In genomic region chr11:86484910-86485510, GRCm38 (mm10) we compare ENCODE assay signal across 8 mouse cellular contexts. TPM values are rescaled to one million over a fixed set of nuclear protein-coding genes. Genes with fewer than 3 reads are reported as not detected.
DNase-seq lines count a peak whose midpoint lies in the region; ATAC-seq and TF ChIP-seq lines count a peak whose summit lies in the region.

No protein-coding gene starts in this region.

- peak overlapping the region; percentile 80 for H3K27ac ChIP-seq in embryonic facial prominence, embryonic 14.5 days (replicated peaks; ENCODE audit: low read depth, low read length)
- H3K27ac ChIP-seq in heart, embryonic 14.5 days (replicated peaks in 1 of 2; ENCODE audit: control insufficient read depth in 1 of 2, insufficient read depth in 1 of 2, low read depth in 2 of 2, low read length in 2 of 2) = peak overlapping the region; percentile 56 to 90
- peak overlapping the region; percentile 93 for H3K27ac ChIP-seq in layer of hippocampus, adult 2 months
- H3K27ac ChIP-seq in neural tube, embryonic 13.5 days (replicated peaks) = peak overlapping the region; percentile 80

- TF ChIP-seq POLR2A in lung, adult 2 months (IDR thresholded peaks at IDR 0.05; ENCODE audit: borderline replicate concordance, extremely low read depth, low read depth, low read length) = no peak

- peak overlapping the region; percentile 82 for H3K9ac ChIP-seq in embryonic facial prominence, embryonic 14.5 days (ENCODE audit: low read depth, low read length)
- peak overlapping the region; percentile 84 for H3K9ac ChIP-seq in heart, embryonic 14.5 days (ENCODE audit: low read length)
- H3K9ac ChIP-seq in neural tube, embryonic 13.5 days = peak overlapping the region; percentile 74

- H3K36me3 ChIP-seq in embryonic facial prominence, embryonic 14.5 days (ENCODE audit: control insufficient read depth, insufficient read depth, low read length) = peaks cover 11% of the 10 kb centered on the region
- peaks cover 26% of the 10 kb centered on the region for H3K36me3 ChIP-seq in heart, embryonic 14.5 days (ENCODE audit: control insufficient read depth, insufficient read depth, low read length)
- H3K36me3 ChIP-seq in neural tube, embryonic 13.5 days = peaks cover 8% of the 10 kb centered on the region

- under 1% methylated on average over 25 of the region's 25 CpGs for WGBS in embryonic facial prominence, embryonic 14.5 days
- WGBS in heart, embryonic 14.5 days = 0% methylated on average over 25 of the region's 25 CpGs
- under 1% methylated on average over 25 of the region's 25 CpGs for WGBS in lung, adult 2 months
- 1% methylated on average over 25 of the region's 25 CpGs for WGBS in neural tube, embryonic 13.5 days

- 0 out of 2 replicates have a peak, but pooled peaks have one; percentile 4 for TF ChIP-seq CTCF in layer of hippocampus, adult 2 months (conservative IDR thresholded peaks at IDR 0.05)
- TF ChIP-seq CTCF in lung, adult 2 months (IDR thresholded peaks at IDR 0.05; ENCODE audit: insufficient read depth, low read length) = no peak

- peak overlapping the region; percentile 78 for H3K4me2 ChIP-seq in embryonic facial prominence, embryonic 14.5 days (ENCODE audit: low read depth, low read length)
- H3K4me2 ChIP-seq in heart, embryonic 14.5 days (ENCODE audit: low read length) = peak overlapping the region; percentile 71
- peak overlapping the region; percentile 71 for H3K4me2 ChIP-seq in neural tube, embryonic 13.5 days

- peak overlapping the region; percentile 65 for H3K4me3 ChIP-seq in embryonic facial prominence, embryonic 14.5 days (ENCODE audit: low read depth, low read length)
- H3K4me3 ChIP-seq in heart, embryonic 14.5 days (ENCODE audit: control insufficient read depth in 1 of 2, insufficient read depth in 1 of 2, low read depth in 1 of 2, low read length in 2 of 2) = peak overlapping the region; percentile 59 to 68
- peak overlapping the region; percentile 84 for H3K4me3 ChIP-seq in layer of hippocampus, adult 2 months
- peak overlapping the region; percentile 61 for H3K4me3 ChIP-seq in lung, adult 2 months (replicated peaks; ENCODE audit: extremely low read depth, low read depth, low read length)
- H3K4me3 ChIP-seq in neural tube, embryonic 13.5 days = peak overlapping the region; percentile 57

- H3K9me3 ChIP-seq in embryonic facial prominence, embryonic 14.5 days (ENCODE audit: control insufficient read depth, low read length) = no peaks in the 10 kb centered on the region
- H3K9me3 ChIP-seq in heart, embryonic 14.5 days (ENCODE audit: control insufficient read depth, low read length) = no peaks in the 10 kb centered on the region
- no peaks in the 10 kb centered on the region for H3K9me3 ChIP-seq in neural tube, embryonic 13.5 days

- H3K27me3 ChIP-seq in embryonic facial prominence, embryonic 14.5 days (replicated peaks; ENCODE audit: control insufficient read depth, insufficient read depth, low read length) = no peaks in the 10 kb centered on the region
- H3K27me3 ChIP-seq in heart, embryonic 14.5 days (ENCODE audit: control insufficient read depth, insufficient read depth, low read length) = no peaks in the 10 kb centered on the region
- H3K27me3 ChIP-seq in neural tube, embryonic 13.5 days = no peaks in the 10 kb centered on the region

- peaks cover 9% of the 10 kb centered on the region for H3K4me1 ChIP-seq in embryonic facial prominence, embryonic 14.5 days (ENCODE audit: control insufficient read depth, insufficient read depth, low read length)
- H3K4me1 ChIP-seq in heart, embryonic 14.5 days (ENCODE audit: control insufficient read depth in 2 of 2, insufficient read depth in 2 of 2, low read length in 2 of 2) = peaks cover 4 to 7% of the 10 kb centered on the region in 2 experiments
- H3K4me1 ChIP-seq in lung, adult 2 months (ENCODE audit: control insufficient read depth, insufficient read depth, low read length) = 0 out of 2 replicates have a peak, but pooled peaks cover 2% of the 10 kb centered on the region
- H3K4me1 ChIP-seq in neural tube, embryonic 13.5 days (replicated peaks) = peaks cover 11% of the 10 kb centered on the region

- DNase-seq in CD4-positive, CD25-positive, alpha-beta regulatory T cell, adult 2 months (ENCODE audit: low read depth, low spot score) = peak; percentile 73
- peak; percentile 63 for DNase-seq in adrenal gland, postnatal 14 days
- peak; percentile 70 for DNase-seq in embryonic facial prominence, embryonic 14.5 days (ENCODE audit: low spot score)
- peak; percentile 27 to 44 for DNase-seq in layer of hippocampus, adult 2 months (ENCODE audit: low spot score in 2 of 2)
- peak; percentile 61 for DNase-seq in lung, adult 2 months
- peak; percentile 64 for DNase-seq in thymus, postnatal 0 days (ENCODE audit: low spot score)

- ATAC-seq in embryonic facial prominence, embryonic 14.5 days (ENCODE audit: low read depth) = peak; percentile 42
- no peak for ATAC-seq in heart, embryonic 14.5 days (ENCODE audit: insufficient number of reproducible peaks, insufficient read depth, low FRiP score, low read depth)
- ATAC-seq in neural tube, embryonic 13.5 days (ENCODE audit: low read depth) = peak; percentile 76

RNA-seq across cellular contexts. Expression of gene Rnft1, which starts 0.6 kb away (rescaled TPM):
- 32.6 and 38.1 TPM in 2 replicates for total RNA-seq in adrenal gland, postnatal 14 days (2021)
- polyA plus RNA-seq in embryonic facial prominence, embryonic 14.5 days (2014; fragmentation: Nextera tagmentation; extraction: Ambion mirVana) = 53.5 and 53.6 TPM in 2 replicates
- 45.6 and 46.6 TPM in 2 replicates for polyA plus RNA-seq in heart, embryonic 14.5 days (2014; fragmentation: Nextera tagmentation; extraction: Ambion mirVana)
- total RNA-seq in layer of hippocampus, adult 2 months (2021) = 10 to 100 TPM; 28.0 to 31.9 TPM
- polyA plus RNA-seq in lung, adult 2 months (2012; rRNA removed) = 4.1 and 4.4 TPM in 2 replicates
- 16.6 and 20.4 TPM in 2 replicates for polyA plus RNA-seq in neural tube, embryonic 13.5 days (2015; fragmentation: Nextera tagmentation; extraction: Ambion mirVana)
- polyA plus RNA-seq in thymus, postnatal 0 days (2015; fragmentation: Nextera tagmentation; extraction: Ambion mirVana) = 41.4 and 42.7 TPM in 2 replicates

RNA-seq across cellular contexts. Expression of gene Rps6kb1, which starts 59.6 kb away (rescaled TPM):
- 39.4 and 45.2 TPM in 2 replicates for total RNA-seq in adrenal gland, postnatal 14 days (2021)
- polyA plus RNA-seq in embryonic facial prominence, embryonic 14.5 days (2014; fragmentation: Nextera tagmentation; extraction: Ambion mirVana) = 60.5 and 66.1 TPM in 2 replicates
- 33.4 and 34.8 TPM in 2 replicates for polyA plus RNA-seq in heart, embryonic 14.5 days (2014; fragmentation: Nextera tagmentation; extraction: Ambion mirVana)
- 10 to 100 TPM; 43.8 to 44.2 TPM for total RNA-seq in layer of hippocampus, adult 2 months (2021)
- 5.3 and 7.4 TPM in 2 replicates for polyA plus RNA-seq in lung, adult 2 months (2012; rRNA removed)
- 54.8 and 62.7 TPM in 2 replicates for polyA plus RNA-seq in neural tube, embryonic 13.5 days (2015; fragmentation: Nextera tagmentation; extraction: Ambion mirVana)
- polyA plus RNA-seq in thymus, postnatal 0 days (2015; fragmentation: Nextera tagmentation; extraction: Ambion mirVana) = 73.8 and 89.6 TPM in 2 replicates

RNA-seq across cellular contexts. Expression of gene Tubd1, which starts 59.8 kb away (rescaled TPM):
- 9.1 and 9.8 TPM in 2 replicates for total RNA-seq in adrenal gland, postnatal 14 days (2021)
- polyA plus RNA-seq in embryonic facial prominence, embryonic 14.5 days (2014; fragmentation: Nextera tagmentation; extraction: Ambion mirVana) = 10.8 and 12.7 TPM in 2 replicates
- polyA plus RNA-seq in heart, embryonic 14.5 days (2014; fragmentation: Nextera tagmentation; extraction: Ambion mirVana) = 12.0 and 13.2 TPM in 2 replicates
- 1 to 10 TPM; 6.0 to 8.2 TPM for total RNA-seq in layer of hippocampus, adult 2 months (2021)
- 2.6 and 4.0 TPM in 2 replicates for polyA plus RNA-seq in lung, adult 2 months (2012; rRNA removed)
- polyA plus RNA-seq in neural tube, embryonic 13.5 days (2015; fragmentation: Nextera tagmentation; extraction: Ambion mirVana) = 7.8 and 8.6 TPM in 2 replicates
- polyA plus RNA-seq in thymus, postnatal 0 days (2015; fragmentation: Nextera tagmentation; extraction: Ambion mirVana) = 16.1 and 17.2 TPM in 2 replicates
